Mouse (Mus musculus): ENCODE measurements at regions not wholly inside any gene's neighbourhood (a gene's known extent, or its start where the extent isn't known, plus 50 kb on each side); places are given as distances from the start of the nearest gene placed in this dataset.

DNA sequence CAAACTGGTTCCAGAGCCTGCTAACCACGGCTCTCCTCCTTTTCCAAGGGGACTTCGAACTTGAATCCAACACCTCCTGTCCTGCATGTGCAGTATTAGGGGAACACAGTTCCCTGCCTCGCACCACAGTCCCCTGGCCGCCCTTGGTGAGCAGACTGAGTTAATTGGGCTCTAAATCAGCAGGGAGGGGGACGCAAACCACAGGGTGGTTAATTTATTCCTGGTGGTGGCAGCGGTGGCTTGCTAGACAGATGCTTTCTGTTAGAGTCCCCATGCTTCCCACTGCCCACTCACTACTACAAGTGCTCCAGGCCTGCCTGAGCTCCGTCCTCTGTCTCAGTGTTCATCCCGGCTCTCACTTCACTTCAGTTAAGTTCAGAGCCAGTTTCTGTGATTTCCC, 198.0 kb upstream of the Prok2 start:
- DNase-seq (ENCODE audit: low spot score in 2 of 2) = no peak
- intact Hi-C loops (cut with DNase I) = no loop called here

- intact Hi-C loops (cut with DNase I) = no loop called here
- no peak for DNase-seq (ENCODE audit: low spot score in 2 of 2)
Measured at GRCm38 (mm10) chr6:99921966-99922365, 195.8 kb upstream of the Prok2 start.

GRCm38 (mm10) chr6:99919816-99920562, 193.8 kb upstream of the Prok2 start:
- intact Hi-C loops (cut with DNase I) = no loop called here
- no peak for DNase-seq (ENCODE audit: low spot score in 2 of 2)

DNA sequence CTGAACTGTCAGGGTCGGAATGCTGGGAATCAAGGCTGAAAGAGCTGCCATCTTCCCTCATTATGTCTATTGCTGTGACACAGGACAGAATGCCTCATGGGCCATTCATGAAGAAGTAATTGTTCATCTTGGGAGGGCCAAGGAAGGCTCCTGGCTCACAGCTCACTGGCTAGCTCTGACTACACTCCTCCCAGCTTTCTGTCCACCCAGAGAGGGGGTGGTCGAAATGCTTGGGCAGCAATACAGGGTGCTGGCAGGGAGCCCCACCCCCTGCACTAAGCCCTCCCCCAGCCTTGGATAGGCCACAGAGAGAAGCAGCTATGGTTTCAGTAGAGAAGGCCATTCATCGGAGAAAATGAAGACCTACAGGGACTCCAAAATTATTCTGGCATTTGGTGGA, 192.2 kb upstream of the Prok2 start:
- no peak for DNase-seq (ENCODE audit: low spot score in 2 of 2)
- intact Hi-C loops (cut with DNase I) = no loop called here

GRCm38 (mm10) chr6:99909921-99910320, 183.7 kb upstream of the Prok2 start:
- intact Hi-C loops (cut with DNase I) = no loop called here

GRCm38 (mm10) chr6:99909459-99909858, 183.3 kb upstream of the Prok2 start:
- intact Hi-C loops (cut with DNase I) = no loop called here
- DNase-seq (ENCODE audit: low spot score in 2 of 2) = no peak

More at GRCm38 (mm10) chr6:99909921-99910320, 183.7 kb upstream of the Prok2 start:
- DNase-seq (ENCODE audit: low spot score in 2 of 2) = no peak

DNA sequence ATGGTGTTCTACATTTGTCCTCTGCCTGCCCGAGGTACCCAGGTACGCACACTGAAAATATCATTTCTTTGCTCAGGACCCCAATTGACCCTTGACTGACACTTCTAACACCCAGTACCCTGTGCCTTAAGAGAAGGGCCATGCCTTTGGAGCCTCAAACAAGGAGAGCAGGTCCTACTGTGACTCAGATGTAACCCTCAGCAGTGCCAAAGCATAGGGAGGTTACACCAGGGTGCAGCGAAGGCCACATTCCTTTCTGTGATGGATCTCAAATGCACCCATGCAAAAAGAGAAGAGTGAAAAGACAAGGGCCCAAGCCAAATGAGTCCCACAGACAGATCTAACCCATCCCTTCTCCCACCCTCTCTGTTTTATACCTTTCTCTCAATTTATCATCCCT, 181.9 kb upstream of the Prok2 start:
- DNase-seq (ENCODE audit: low spot score in 2 of 2) = no peak
- intact Hi-C loops (cut with DNase I) = no loop called here

- intact Hi-C loops (cut with DNase I) = no loop called here
- DNase-seq (ENCODE audit: low spot score in 2 of 2) = no peak
Measured at GRCm38 (mm10) chr6:99905194-99905593, 179.0 kb upstream of the Prok2 start.

DNA sequence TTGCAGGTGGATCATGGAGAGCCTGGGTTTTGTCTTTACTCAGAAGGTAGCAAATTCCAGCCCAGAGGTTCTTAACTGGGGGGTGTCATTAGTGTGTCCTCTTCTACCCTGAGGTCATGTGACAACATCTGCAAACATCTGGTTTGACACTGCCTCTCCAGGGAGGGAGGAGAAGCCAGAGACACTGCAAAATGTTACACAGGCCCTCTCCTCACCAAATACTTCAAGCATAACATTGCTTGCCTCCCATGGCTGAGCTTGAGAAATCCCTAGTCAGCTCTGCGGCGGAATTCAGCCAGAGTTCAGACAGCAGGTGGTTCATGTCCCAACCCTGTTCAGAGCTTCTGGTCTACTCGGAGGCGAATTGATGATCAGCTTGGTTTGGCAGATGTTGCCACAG, 178.4 kb upstream of the Prok2 start:
- DNase-seq (ENCODE audit: low spot score in 2 of 2) = no peak
- intact Hi-C loops (cut with DNase I) = loop anchor here (5.0 kb wide), 3 partner anchors 102 to 743 kb away; partner anchors contain the start of gene Rybp

GRCm38 (mm10) chr6:99904044-99904443, 177.9 kb upstream of the Prok2 start:
- peak; percentile 84 for DNase-seq (ENCODE audit: low spot score in 2 of 2)
- intact Hi-C loops (cut with DNase I) = loop anchor here (5.0 kb wide), 3 partner anchors 102 to 743 kb away; partner anchors contain the start of gene Rybp

GRCm38 (mm10) chr6:99901564-99901963, 175.4 kb upstream of the Prok2 start:
- DNase-seq (ENCODE audit: low spot score in 2 of 2) = no peak
- intact Hi-C loops (cut with DNase I) = loop anchor here (5.0 kb wide), 3 partner anchors 99 to 746 kb away; partner anchors contain the start of gene Rybp

DNA sequence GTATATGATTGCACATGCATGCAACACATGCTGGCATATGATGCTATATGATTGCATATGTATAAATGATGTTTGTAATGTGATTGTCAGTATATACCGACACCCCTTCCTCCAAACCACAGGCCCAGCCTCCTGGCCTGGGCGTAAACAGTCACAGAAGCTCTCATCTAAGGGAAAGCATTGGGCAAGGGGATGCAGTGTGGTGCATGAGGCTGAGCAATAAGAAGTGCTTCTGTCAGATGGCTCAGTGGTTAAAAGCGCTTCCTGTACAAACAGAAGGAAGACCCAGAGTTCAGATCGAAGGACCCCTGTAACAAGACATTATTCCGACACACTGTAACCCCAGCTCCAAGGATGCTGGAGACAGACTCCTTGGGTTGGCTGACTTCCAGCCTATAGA, 175.0 kb upstream of the Prok2 start:
- intact Hi-C loops (cut with DNase I) = loop anchor here (5.0 kb wide), 3 partner anchors 99 to 746 kb away; partner anchors contain the start of gene Rybp
- no peak for DNase-seq (ENCODE audit: low spot score in 2 of 2)

- intact Hi-C loops (cut with DNase I) = loop anchor here (5.0 kb wide), 3 partner anchors 97 to 748 kb away; partner anchors contain the start of gene Rybp
Measured at GRCm38 (mm10) chr6:99899704-99900103, 173.5 kb upstream of the Prok2 start.

DNA sequence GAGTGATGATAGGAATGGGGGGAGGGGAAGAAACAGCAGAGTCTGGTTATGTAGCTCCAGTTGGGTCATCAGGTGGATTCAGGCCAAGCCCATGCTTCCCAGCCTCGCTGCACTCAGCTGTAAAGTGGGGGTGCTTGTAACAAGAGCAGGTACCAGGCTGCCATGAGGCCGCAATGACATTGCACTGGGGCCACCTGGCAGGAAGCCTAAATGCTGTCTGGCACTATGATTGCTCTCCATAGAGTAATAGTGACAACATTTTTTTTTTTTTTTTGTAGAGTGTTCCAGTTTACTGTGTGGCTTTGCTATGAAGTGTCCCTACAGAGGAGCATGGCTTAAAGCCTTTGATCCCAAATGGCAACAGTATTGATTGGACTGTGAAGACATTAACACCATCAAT, 171.9 kb upstream of the Prok2 start:
- no peak for DNase-seq (ENCODE audit: low spot score in 2 of 2)
- intact Hi-C loops (cut with DNase I) = no loop called here

More at GRCm38 (mm10) chr6:99899704-99900103, 173.5 kb upstream of the Prok2 start:
- no peak for DNase-seq (ENCODE audit: low spot score in 2 of 2)

DNA sequence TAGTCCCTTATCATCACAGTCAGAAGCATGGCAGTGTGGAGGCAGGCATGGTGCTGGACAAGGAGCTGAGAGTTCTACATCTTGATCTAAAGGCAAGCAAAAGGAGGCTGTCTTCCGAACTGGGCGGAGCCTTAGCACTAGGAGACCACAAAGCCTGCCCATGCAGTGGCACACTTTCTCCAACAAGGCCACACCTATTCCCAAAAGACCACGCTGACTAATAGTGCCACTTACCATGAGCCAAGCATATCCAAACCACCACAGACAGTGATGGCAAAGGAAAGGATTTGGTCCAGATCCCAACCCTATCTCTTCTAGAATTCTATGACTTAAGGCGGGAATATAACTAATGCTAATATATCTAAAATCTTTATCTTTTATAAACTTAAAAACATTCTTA, 169.4 kb upstream of the Prok2 start:
- no peak for DNase-seq (ENCODE audit: low spot score in 2 of 2)
- intact Hi-C loops (cut with DNase I) = no loop called here

DNA sequence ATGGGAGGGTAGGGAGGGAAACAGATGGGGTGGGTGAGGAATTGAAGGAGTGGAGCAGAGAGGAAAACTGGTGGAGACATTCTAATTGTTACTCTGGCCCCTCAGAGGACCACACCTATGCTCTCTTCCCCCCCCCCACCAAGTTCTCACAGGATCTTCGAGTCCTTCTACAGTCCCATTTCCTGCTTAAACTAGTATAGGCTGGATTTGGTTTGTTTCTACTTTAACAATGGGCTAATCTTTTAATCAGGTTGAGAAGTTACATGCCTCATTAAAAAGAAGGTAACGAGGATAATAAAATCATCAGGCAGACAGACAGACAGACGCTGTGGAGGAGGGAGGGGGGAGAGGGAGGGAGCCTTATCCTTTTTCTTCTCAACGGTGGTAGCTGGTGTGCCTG, 167.7 kb upstream of the Prok2 start:
- intact Hi-C loops (cut with DNase I) = no loop called here
- DNase-seq (ENCODE audit: low spot score in 2 of 2) = no peak

DNA sequence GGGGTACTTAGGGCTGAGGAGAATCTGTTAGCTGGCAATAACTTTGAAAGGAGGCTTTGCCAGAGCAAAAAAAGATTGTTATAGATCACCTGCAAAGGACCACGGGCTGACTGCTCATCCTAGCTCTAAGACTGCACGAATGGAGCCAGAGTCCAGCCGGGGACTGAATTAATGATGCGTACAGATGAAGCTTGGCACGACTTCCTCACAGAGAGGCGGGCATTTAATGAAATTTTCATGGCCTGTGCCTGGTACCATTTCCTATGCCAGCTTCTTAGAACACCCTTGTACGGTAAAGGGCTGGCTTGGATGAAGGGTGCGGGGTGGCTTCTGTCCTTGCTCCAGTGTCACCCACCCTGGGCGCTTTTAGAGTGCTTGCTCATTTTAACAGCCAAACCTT, 166.0 kb upstream of the Prok2 start:
- DNase-seq (ENCODE audit: low spot score in 2 of 2) = no peak
- intact Hi-C loops (cut with DNase I) = no loop called here

DNA sequence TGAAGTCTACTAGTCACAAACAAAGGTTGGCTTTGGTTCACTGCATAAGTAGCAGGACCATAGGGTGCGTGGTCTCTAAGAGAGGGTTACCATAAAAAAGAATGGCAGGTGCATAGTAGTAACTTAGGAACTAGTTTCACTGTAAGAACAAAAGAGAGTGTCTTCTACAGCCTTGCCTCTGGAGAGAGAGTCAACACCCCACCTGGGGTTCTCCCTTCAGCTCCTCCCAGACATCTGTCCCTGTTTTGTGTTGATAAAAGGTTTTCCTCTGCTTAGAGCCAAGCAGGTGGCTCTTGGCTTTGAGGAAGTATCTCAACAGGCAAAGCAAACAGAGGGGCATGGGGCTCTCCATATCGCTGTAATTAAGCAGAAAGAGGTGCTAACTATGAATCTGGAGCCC, 165.6 kb upstream of the Prok2 start:
- DNase-seq (ENCODE audit: low spot score in 2 of 2) = no peak
- intact Hi-C loops (cut with DNase I) = no loop called here

GRCm38 (mm10) chr6:99890805-99891204, 164.6 kb upstream of the Prok2 start:
- intact Hi-C loops (cut with DNase I) = no loop called here
- no peak for DNase-seq (ENCODE audit: low spot score in 2 of 2)

- no peak for DNase-seq (ENCODE audit: low spot score in 2 of 2)
- intact Hi-C loops (cut with DNase I) = no loop called here
Measured at GRCm38 (mm10) chr6:99889055-99889454, 162.9 kb upstream of the Prok2 start.

- intact Hi-C loops (cut with DNase I) = no loop called here
- no peak for DNase-seq (ENCODE audit: low spot score in 2 of 2)
Measured at GRCm38 (mm10) chr6:99887904-99888303, 161.7 kb upstream of the Prok2 start.
